Mouse (Mus musculus) embryonic facial prominence, embryonic 14.5 days (tissue): ENCODE measurements around the gene Rapgef4. TPM values are rescaled to one million over a fixed set of nuclear protein-coding genes. Genes with fewer than 3 reads are reported as not detected.

ENCODE experiments used
- ATAC-seq: fragments of 200-750 bp; cut with Nextera tagmentation; 2 replicates; pipeline ENCODE4 v1.8.0; 2017; ENCODE audit warnings: low read depth, moderate number of reproducible peaks, moderate TSS enrichment
- DNase-seq: peaks from one replicate; pipeline ENCODE4 v3.0.0-alpha.2; 2015; ENCODE audit warnings: low spot score
- H3K27ac ChIP-seq: fragments of 300-500 bp; sonication (generic); replicated peaks from 2 replicates; pipeline ENCODE4 v1.5.1; 2014; ENCODE audit warnings: low read depth, mild to moderate bottlenecking, low read length, moderate library complexity
- H3K27me3 ChIP-seq: fragments of 300-500 bp; sonication (generic); replicated peaks from 2 replicates; pipeline ENCODE4 v1.6.1; 2014; ENCODE audit warnings: low read length; ENCODE audit not compliant: control insufficient read depth, insufficient read depth
- H3K36me3 ChIP-seq: fragments of 300-500 bp; sonication (generic); 2 replicates; pipeline ENCODE4 v1.6.1; 2014; ENCODE audit warnings: low read length, mixed read lengths; ENCODE audit not compliant: control insufficient read depth, insufficient read depth
- H3K4me1 ChIP-seq: fragments of 300-500 bp; sonication (generic); 2 replicates; pipeline ENCODE4 v1.6.1; 2014; ENCODE audit warnings: antibody characterized with exemption, low read length; ENCODE audit not compliant: control insufficient read depth, insufficient read depth
- H3K4me2 ChIP-seq: fragments of 300-500 bp; sonication (generic); 2 replicates; pipeline ENCODE4 v1.6.1; 2014; ENCODE audit warnings: low read depth, mild to moderate bottlenecking, low read length, moderate library complexity, mixed read lengths
- H3K4me3 ChIP-seq: fragments of 300-500 bp; sonication (generic); 2 replicates; pipeline ENCODE4 v1.5.1; 2014; ENCODE audit warnings: low read depth, mild to moderate bottlenecking, low read length
- H3K9ac ChIP-seq: fragments of 300-500 bp; sonication (generic); 2 replicates; pipeline ENCODE4 v1.6.1; 2014; ENCODE audit warnings: low read depth, mild to moderate bottlenecking, low read length, moderate library complexity, mixed read lengths
- H3K9me3 ChIP-seq: fragments of 300-500 bp; sonication (generic); 2 replicates; pipeline ENCODE4 v1.6.1; 2016; ENCODE audit warnings: low read length; ENCODE audit not compliant: control insufficient read depth
- WGBS: fragments of 180-500 bp; shearing (Covaris S2); extraction: QIAGEN DNeasy Blood & Tissue Kit; methylation state at CpG from one replicate; pipeline ENCODE4 v1.1.7; 2014; 5-methylcytosine and 5-hydroxymethylcytosine counted together
- polyA plus RNA-seq: library from polyadenylated mRNA; unstranded; fragments of >200 nt; fragmentation: Nextera tagmentation; extraction: Ambion mirVana; gene quantifications from 2 replicates; pipeline ENCODE4 v1.2.1, GENCODE M21; 2014

The Rapgef4 gene
- polyA plus RNA-seq, 1 experiment from 2014 or later, result 2.6 TPM

GRCm38 (mm10) chr2:72285256-72285887 is 304.3 kb downstream of the Rapgef4 start, which contains the start of gene Map3k20:
Map3k20 (plus strand) TSS chr2:72285637.
- Histone ChIP-seq H3K36me3 (no peaks in the 10 kb centered on the region), H3K9me3 (no peaks in the 10 kb centered on the region), H3K4me2 (peak within 1 kb of the TSS; percentile 83), H3K4me1 (peaks cover 4% of the 10 kb centered on the region; the same call in 1 of the 2 replicates), H3K27ac (peak within 1 kb of the TSS; percentile 55; the same call in 1 of the 2 replicates), H3K27me3 (no peaks in the 10 kb centered on the region), H3K4me3 (peak within 1 kb of the TSS; percentile 86), H3K9ac (peak within 1 kb of the TSS; percentile 94)
- 2% methylated on average over 44 of the region's 50 CpGs for WGBS
- peak; percentile 82 for ATAC-seq
- DNase-seq, result peak; percentile 77

DNA sequence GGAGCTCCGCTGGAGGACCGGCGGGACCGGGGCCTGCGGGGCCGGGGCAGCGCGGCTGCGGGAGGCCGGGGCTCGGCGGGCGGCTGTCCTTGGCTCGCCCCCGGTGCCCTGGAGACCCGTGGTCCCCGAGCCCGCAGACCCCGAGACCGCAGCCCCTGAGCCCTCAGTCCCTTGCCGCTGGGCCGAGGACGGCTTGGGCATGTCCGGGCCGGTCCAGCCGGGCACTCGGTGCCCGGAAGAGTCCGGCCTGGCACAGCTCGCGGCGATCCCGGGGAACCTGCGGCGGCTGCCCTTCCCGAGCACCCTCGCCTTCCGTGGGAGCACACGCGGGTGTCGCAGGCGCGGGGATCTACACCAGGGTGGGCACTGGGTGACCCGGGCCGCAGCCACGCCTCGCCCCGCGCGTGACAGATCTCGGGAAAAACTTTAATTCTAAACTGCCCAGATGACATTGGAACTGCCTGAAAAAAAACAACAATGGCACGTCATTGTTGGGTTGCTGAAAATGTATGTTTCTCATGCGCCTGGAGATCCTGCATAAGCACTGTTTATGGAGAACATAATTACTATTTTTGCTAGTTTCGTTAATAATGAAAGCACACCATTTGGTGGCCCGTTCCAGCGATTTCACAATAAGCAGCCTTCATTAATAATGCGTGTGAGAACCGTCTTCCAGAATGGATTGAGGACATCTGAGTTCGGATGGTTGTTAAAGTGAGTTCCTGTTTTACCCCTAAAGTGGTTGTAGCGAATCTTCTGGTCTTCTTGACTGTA is 305.0 kb downstream of the Rapgef4 start:
- DNase-seq (no peak), ATAC-seq (peak; percentile 58)
- Histone ChIP-seq H3K9me3 (no peaks in the 10 kb centered on the region), H3K36me3 (no peaks in the 10 kb centered on the region), H3K9ac (peak overlapping the region; percentile 94), H3K4me1 (peaks cover 4% of the 10 kb centered on the region; the same call in 1 of the 2 replicates), H3K4me2 (peak overlapping the region; percentile 83), H3K4me3 (peak overlapping the region; percentile 86), H3K27ac (peak overlapping the region; percentile 55; the same call in 1 of the 2 replicates), H3K27me3 (no peaks in the 10 kb centered on the region)
- 1% methylated on average over 31 of the region's 60 CpGs for WGBS

- Histone ChIP-seq H3K36me3 (no peaks in the 10 kb centered on the region), H3K4me2 (peak overlapping the region; percentile 35), H3K4me3 (peak overlapping the region; percentile 8; the same call in 1 of the 2 replicates), H3K9ac (no peak overlapping the region), H3K27me3 (no peaks in the 10 kb centered on the region), H3K4me1 (peaks cover 4% of the 10 kb centered on the region; the same call in 1 of the 2 replicates), H3K27ac (no peak overlapping the region), H3K9me3 (no peaks in the 10 kb centered on the region)
- no peak for DNase-seq
- 62% methylated on average over 4 of the region's 4 CpGs for WGBS
- no peak for ATAC-seq
Measured at GRCm38 (mm10) chr2:72287142-72287541, 306.1 kb downstream of the Rapgef4 start.

GRCm38 (mm10) chr2:72288932-72289534 is 308.0 kb downstream of the Rapgef4 start:
- Histone ChIP-seq H3K4me3 (no peak overlapping the region), H3K27me3 (no peaks in the 10 kb centered on the region), H3K9ac (no peak overlapping the region), H3K9me3 (no peaks in the 10 kb centered on the region), H3K4me1 (peaks cover 4% of the 10 kb centered on the region; the same call in 1 of the 2 replicates), H3K36me3 (no peaks in the 10 kb centered on the region), H3K4me2 (no peak overlapping the region), H3K27ac (no peak overlapping the region)
- DNase-seq (no peak), ATAC-seq (no peak)
- 81% methylated on average over 9 of the region's 11 CpGs for WGBS

DNA sequence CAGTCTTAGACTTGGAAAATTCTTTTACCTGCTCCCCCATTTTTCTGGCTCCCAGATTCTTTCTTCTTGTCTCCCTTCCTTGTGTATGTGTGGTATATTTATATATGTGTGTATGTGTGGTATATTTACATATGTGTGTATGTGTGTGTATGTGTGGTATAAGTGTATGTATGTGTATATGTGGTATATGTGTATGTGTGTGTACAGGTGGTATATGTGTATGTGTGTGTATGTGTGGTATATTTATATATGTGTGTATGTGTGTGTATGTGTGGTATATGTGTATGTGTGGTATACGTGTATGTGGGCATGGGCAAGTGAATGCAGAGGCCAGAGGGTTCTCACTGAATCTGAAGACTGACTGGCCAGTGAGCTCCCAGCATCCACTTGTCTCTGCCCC is 310.1 kb downstream of the Rapgef4 start:
- ATAC-seq (no peak), DNase-seq (no peak)
- Histone ChIP-seq H3K36me3 (no peaks in the 10 kb centered on the region), H3K9ac (no peak overlapping the region), H3K27ac (no peak overlapping the region), H3K4me1 (peaks cover 6% of the 10 kb centered on the region; the same call in 1 of the 2 replicates), H3K4me3 (no peak overlapping the region), H3K4me2 (no peak overlapping the region), H3K27me3 (no peaks in the 10 kb centered on the region), H3K9me3 (no peaks in the 10 kb centered on the region)
- WGBS, result 77% methylated on average over 1 of the region's 1 CpGs

DNA sequence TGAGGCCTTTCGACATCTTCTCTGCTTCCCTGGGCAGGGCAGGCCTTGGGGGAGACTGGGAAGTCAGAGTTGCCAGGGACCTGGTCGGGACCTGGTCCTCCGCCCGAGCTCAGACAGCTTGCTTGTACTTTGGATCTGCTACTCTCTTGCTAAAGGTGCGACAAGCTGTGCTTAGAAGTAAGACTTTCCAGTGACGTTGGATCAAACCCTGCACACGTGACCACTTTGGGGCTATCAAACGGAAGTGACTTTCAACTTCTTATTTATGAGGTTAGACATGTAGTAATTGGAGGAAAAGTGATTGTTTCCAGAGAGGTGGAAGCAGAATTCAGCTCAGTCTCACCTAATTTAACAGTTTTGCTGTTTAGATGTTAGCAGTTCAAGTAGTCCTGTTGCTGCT is 311.5 kb downstream of the Rapgef4 start:
- H3K4me3 ChIP-seq, result no peak overlapping the region
- H3K27me3 ChIP-seq, result no peaks in the 10 kb centered on the region
- 82% methylated on average over 8 of the region's 8 CpGs for WGBS
- H3K4me2 ChIP-seq, result no peak overlapping the region
- DNase-seq (no peak), ATAC-seq (no peak)
- H3K36me3 ChIP-seq, result no peaks in the 10 kb centered on the region
- no peak overlapping the region for H3K9ac ChIP-seq
- peaks cover 8% of the 10 kb centered on the region for H3K4me1 ChIP-seq
- no peaks in the 10 kb centered on the region for H3K9me3 ChIP-seq
- H3K27ac ChIP-seq, result no peak overlapping the region

- 48% methylated on average over 6 of the region's 6 CpGs for WGBS
- H3K4me2 ChIP-seq, result no peak overlapping the region
- H3K27me3 ChIP-seq, result no peaks in the 10 kb centered on the region
- H3K4me1 ChIP-seq, result peaks cover 16% of the 10 kb centered on the region
- no peak overlapping the region for H3K4me3 ChIP-seq
- H3K36me3 ChIP-seq, result no peaks in the 10 kb centered on the region
- no peaks in the 10 kb centered on the region for H3K9me3 ChIP-seq
- no peak overlapping the region for H3K27ac ChIP-seq
- no peak for ATAC-seq
- DNase-seq, result no peak
- no peak overlapping the region for H3K9ac ChIP-seq
Measured at GRCm38 (mm10) chr2:72294994-72295393, 314.0 kb downstream of the Rapgef4 start.

DNA sequence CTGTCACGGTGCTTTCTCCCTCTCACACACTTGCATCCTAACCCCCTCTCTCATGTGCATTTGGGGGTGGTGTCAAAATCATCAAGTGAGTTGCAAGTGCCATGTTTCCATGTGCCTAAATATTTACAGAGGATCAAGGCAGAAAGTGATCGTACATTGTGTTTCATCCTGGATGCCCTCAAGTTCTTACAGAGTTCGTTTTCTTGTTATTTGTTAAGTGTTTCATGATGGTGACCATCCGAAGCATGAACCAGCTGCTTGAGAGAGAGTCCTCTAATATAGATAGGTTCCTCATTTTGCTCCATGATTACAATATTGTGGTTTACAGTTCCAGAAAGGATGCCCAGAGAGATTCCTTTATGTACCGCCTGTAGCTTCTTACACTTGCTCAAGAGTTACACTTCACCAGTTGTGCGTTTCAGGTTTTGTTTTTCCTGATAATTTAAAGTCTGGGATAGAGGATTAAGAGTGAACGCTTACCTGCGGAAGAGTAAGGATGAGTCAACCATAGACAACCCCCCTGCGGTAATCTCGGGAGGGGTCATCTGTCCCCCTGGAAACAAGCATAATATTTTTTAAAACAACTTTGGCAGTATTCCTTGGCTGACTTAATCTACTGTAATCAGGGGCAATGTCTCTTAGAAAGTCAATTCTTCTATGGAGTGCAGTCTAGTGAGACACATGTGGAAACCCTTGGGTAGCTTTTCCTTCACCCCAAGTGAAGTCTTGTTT is 316.1 kb downstream of the Rapgef4 start:
- H3K27ac ChIP-seq, result peak overlapping the region; percentile 76
- ATAC-seq (no peak), DNase-seq (no peak)
- H3K9me3 ChIP-seq, result no peaks in the 10 kb centered on the region
- H3K27me3 ChIP-seq, result no peaks in the 10 kb centered on the region
- H3K4me2 ChIP-seq, result peak overlapping the region; percentile 34
- peaks cover 16% of the 10 kb centered on the region for H3K4me1 ChIP-seq
- WGBS, result 71% methylated on average over 10 of the region's 10 CpGs
- H3K4me3 ChIP-seq, result 0 out of 2 replicates have a peak overlapping the region, but pooled peaks have one; percentile 0
- no peaks in the 10 kb centered on the region for H3K36me3 ChIP-seq
- no peak overlapping the region; the same call in 1 of the 2 replicates for H3K9ac ChIP-seq
